Mouse (Mus musculus): ENCODE data around the gene Anxa1. TPM values are rescaled to one million over a fixed set of nuclear protein-coding genes. Genes with fewer than 3 reads are reported as not detected.

Anxa1 gene
- total and polyA plus RNA-seq, 2 experiments from 2014 or later: 17.4 to 52.2 TPM

DNA sequence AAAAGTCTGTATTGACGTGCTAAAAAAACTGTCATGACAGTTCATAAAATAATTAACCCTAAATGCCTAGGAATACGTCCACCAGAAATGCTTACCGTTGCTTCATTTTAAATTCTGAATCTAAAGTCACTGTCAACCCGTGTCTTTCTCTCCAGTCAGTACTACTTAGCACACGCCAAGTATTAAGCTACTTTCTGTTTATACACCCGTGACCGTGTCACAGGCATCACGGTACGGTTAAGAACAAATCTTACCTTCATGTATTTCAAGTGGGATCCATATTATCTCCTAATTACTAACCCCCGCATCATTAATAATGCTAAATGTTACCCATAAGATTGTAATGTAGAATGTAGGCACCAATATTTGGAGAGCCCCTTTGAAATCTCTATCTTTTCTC is 46.7 kb downstream of the Anxa1 start:
- 81% methylated on average over 10 of the region's 10 CpGs for WGBS
- ATAC-seq (ENCODE audit: insufficient read depth, low read depth): no peak
- Histone ChIP-seq H3K4me1 (ENCODE audit: control insufficient read depth, insufficient read depth) (no peaks in the 10 kb centered on the region), H3K27me3 (ENCODE audit: control insufficient read depth, insufficient read depth, low read length) (no peaks in the 10 kb centered on the region), H3K36me3 (replicated peaks; ENCODE audit: control insufficient read depth, insufficient read depth, low read length) (no peaks in the 10 kb centered on the region), H3K27ac (ENCODE audit: low read depth) (no peak overlapping the region), H3K9ac (replicated peaks; ENCODE audit: low read depth, low read length) (no peak overlapping the region), H3K9me3 (replicated peaks; ENCODE audit: control insufficient read depth, low read length) (no peaks in the 10 kb centered on the region), H3K4me2 (ENCODE audit: low read depth, low read length) (no peak overlapping the region), H3K4me3 (ENCODE audit: low read depth, low read length) (no peak overlapping the region)
- TF ChIP-seq EP300 (IDR thresholded peaks at IDR 0.05; ENCODE audit: low read depth) (no peak), CTCF (IDR thresholded peaks at IDR 0.05; ENCODE audit: low read depth) (no peak)
- DNase-seq (ENCODE audit: low spot score): no peak

Other genes with a start within 250 kb of the Anxa1 start
- gene Aldh1a1, start 101.8 kb upstream of the Anxa1 start, total RNA-seq (2014; rRNA removed; ENCODE audit: low replicate concordance): 2.7 and 7.8 TPM in 2 replicates
- 5.3 and 11.1 TPM in 2 replicates for gene Aldh1a1, start 101.8 kb upstream of the Anxa1 start, polyA plus RNA-seq (2015; fragmentation: Nextera tagmentation; extraction: Ambion mirVana)